Mouse (Mus musculus): ENCODE measurements at regions not wholly inside any gene's neighbourhood (a gene's known extent, or its start where the extent isn't known, plus 50 kb on each side); places are given as distances from the start of the nearest gene placed in this dataset.

GRCm38 (mm10) chr15:71302541-71302940 is 2531.8 kb upstream of the Gm6569 start:
- Histone ChIP-seq H3K36me3 (replicated peaks in 1 of 2; ENCODE audit: control insufficient read depth in 1 of 2, insufficient read depth in 1 of 2, low read length in 1 of 2) (no peaks in the 10 kb centered on the region), H3K79me2 (replicated peaks; ENCODE audit: control insufficient read depth, extremely low read depth, insufficient read depth, poor library complexity, severe bottlenecking) (no peaks in the 10 kb centered on the region), H3K4me3 (replicated peaks in 1 of 3; ENCODE audit: low read depth in 2 of 3, low read length in 2 of 3, poor library complexity in 1 of 3) (no peak overlapping the region), H3K9me3 (replicated peaks; ENCODE audit: low read length) (peaks cover 38% of the 10 kb centered on the region), H3K4me2 (ENCODE audit: insufficient read depth, low read depth, poor library complexity, severe bottlenecking) (no peak overlapping the region), H3K9ac (ENCODE audit: insufficient read depth, low read depth) (no peak overlapping the region), H3K27me3 (replicated peaks) (no peaks in the 10 kb centered on the region), H3K4me1 (ENCODE audit: control insufficient read depth in 1 of 2, insufficient read depth in 2 of 2) (no peaks in the 10 kb centered on the region), H3K27ac (ENCODE audit: insufficient read depth, low read depth) (no peak overlapping the region)
- DNase-seq (ENCODE audit: extremely low read depth), result no peak
- TF ChIP-seq CTCF (conservative IDR thresholded peaks at IDR 0.05 in 1 of 2, IDR thresholded peaks at IDR 0.05 in 1 of 2; ENCODE audit: low read depth in 2 of 2, low read length in 2 of 2) (no peak), MEF2A (IDR thresholded peaks at IDR 0.05; ENCODE audit: borderline replicate concordance, low read depth, low read length) (no peak), IRF4 (IDR thresholded peaks at IDR 0.05; ENCODE audit: low read depth, low read length) (no peak), CHD1 (IDR thresholded peaks at IDR 0.05; ENCODE audit: low read depth, low read length) (no peak)
- in situ Hi-C loops (cut with MboI; ENCODE audit: low pct_ligation_motif_present, low pct_unique_long_range_greater_than_20kb, low sequenced_read_pairs) (no loop called here), dilution Hi-C loops (cut with MboI; ENCODE audit: extremely low pct_ligation_motif_present, extremely low pct_unique_long_range_greater_than_20kb, low sequenced_read_pairs) (no loop called here)

GRCm38 (mm10) chr15:71310230-71310629 is 2524.1 kb upstream of the Gm6569 start:
- H3K4me2 ChIP-seq (ENCODE audit: insufficient read depth, low read depth, poor library complexity, severe bottlenecking), result no peak overlapping the region
- no peaks in the 10 kb centered on the region for H3K36me3 ChIP-seq (replicated peaks in 1 of 2; ENCODE audit: control insufficient read depth in 1 of 2, insufficient read depth in 1 of 2, low read length in 1 of 2)
- H3K27me3 ChIP-seq (replicated peaks), result no peaks in the 10 kb centered on the region
- no peaks in the 10 kb centered on the region for H3K79me2 ChIP-seq (replicated peaks; ENCODE audit: control insufficient read depth, extremely low read depth, insufficient read depth, poor library complexity, severe bottlenecking)
- no peaks in the 10 kb centered on the region for H3K4me1 ChIP-seq (ENCODE audit: control insufficient read depth in 1 of 2, insufficient read depth in 2 of 2)
- peaks cover 36% of the 10 kb centered on the region for H3K9me3 ChIP-seq (replicated peaks; ENCODE audit: low read length)
- no peak overlapping the region for H3K27ac ChIP-seq (ENCODE audit: insufficient read depth, low read depth)
- in situ Hi-C loops (cut with MboI; ENCODE audit: low pct_ligation_motif_present, low pct_unique_long_range_greater_than_20kb, low sequenced_read_pairs), result no loop called here
- TF ChIP-seq ELF1 (IDR thresholded peaks at IDR 0.05; ENCODE audit: low read depth, low read length) (no peak), UBTF (IDR thresholded peaks at IDR 0.05; ENCODE audit: low read depth, low read length) (no peak), BHLHE40 (IDR thresholded peaks at IDR 0.05; ENCODE audit: low read depth, low read length) (no peak), TCF12 (IDR thresholded peaks at IDR 0.05; ENCODE audit: low read depth, low read length) (no peak), MAFK (IDR thresholded peaks at IDR 0.05; ENCODE audit: insufficient replicate concordance, low read length) (no peak), ZC3H11A (IDR thresholded peaks at IDR 0.05; ENCODE audit: low read depth, low read length) (no peak)
- DNase-seq (ENCODE audit: extremely low read depth), result no peak
- dilution Hi-C loops (cut with MboI; ENCODE audit: extremely low pct_ligation_motif_present, extremely low pct_unique_long_range_greater_than_20kb, low sequenced_read_pairs), result no loop called here
- H3K4me3 ChIP-seq (replicated peaks in 1 of 3; ENCODE audit: low read depth in 2 of 3, low read length in 2 of 3, poor library complexity in 1 of 3), result no peak overlapping the region
- no peak overlapping the region for H3K9ac ChIP-seq (ENCODE audit: insufficient read depth, low read depth)

- Histone ChIP-seq H3K4me1 (ENCODE audit: control insufficient read depth in 1 of 2, insufficient read depth in 2 of 2) (no peaks in the 10 kb centered on the region), H3K4me3 (replicated peaks in 1 of 3; ENCODE audit: low read depth in 2 of 3, low read length in 2 of 3, poor library complexity in 1 of 3) (no peak overlapping the region), H3K27me3 (replicated peaks) (no peaks in the 10 kb centered on the region), H3K79me2 (replicated peaks; ENCODE audit: control insufficient read depth, extremely low read depth, insufficient read depth, poor library complexity, severe bottlenecking) (no peaks in the 10 kb centered on the region), H3K9ac (ENCODE audit: insufficient read depth, low read depth) (no peak overlapping the region), H3K9me3 (replicated peaks; ENCODE audit: low read length) (peaks cover 21% of the 10 kb centered on the region), H3K27ac (ENCODE audit: insufficient read depth, low read depth) (no peak overlapping the region), H3K36me3 (replicated peaks in 1 of 2; ENCODE audit: control insufficient read depth in 1 of 2, insufficient read depth in 1 of 2, low read length in 1 of 2) (no peaks in the 10 kb centered on the region), H3K4me2 (ENCODE audit: insufficient read depth, low read depth, poor library complexity, severe bottlenecking) (no peak overlapping the region)
- in situ Hi-C loops (cut with MboI; ENCODE audit: low pct_ligation_motif_present, low pct_unique_long_range_greater_than_20kb, low sequenced_read_pairs), result no loop called here
- TF ChIP-seq ZKSCAN1 (IDR thresholded peaks at IDR 0.05; ENCODE audit: borderline replicate concordance, low read depth, low read length) (no peak), USF2 (conservative IDR thresholded peaks at IDR 0.05; ENCODE audit: low read depth, low read length) (no peak), EP300 (IDR thresholded peaks at IDR 0.05; ENCODE audit: low read length) (no peak), POLR2AphosphoS2 (IDR thresholded peaks at IDR 0.05; ENCODE audit: low read depth, low read length) (no peak), RCOR1 (conservative IDR thresholded peaks at IDR 0.05; ENCODE audit: low read depth, low read length) (no peak), MYC (IDR thresholded peaks at IDR 0.05; ENCODE audit: low read depth, low read length) (no peak), KAT2A (IDR thresholded peaks at IDR 0.05; ENCODE audit: insufficient replicate concordance, low read length) (no peak), MEF2A (IDR thresholded peaks at IDR 0.05; ENCODE audit: borderline replicate concordance, low read depth, low read length) (no peak), IRF4 (IDR thresholded peaks at IDR 0.05; ENCODE audit: low read depth, low read length) (no peak)
- no peak for DNase-seq (ENCODE audit: extremely low read depth)
- dilution Hi-C loops (cut with MboI; ENCODE audit: extremely low pct_ligation_motif_present, extremely low pct_unique_long_range_greater_than_20kb, low sequenced_read_pairs), result no loop called here
Observed at GRCm38 (mm10) chr15:71326596-71326995, 2507.8 kb upstream of the Gm6569 start.
